7 mouse cellular contexts compared by ENCODE assay signal in the genomic region with DNA sequence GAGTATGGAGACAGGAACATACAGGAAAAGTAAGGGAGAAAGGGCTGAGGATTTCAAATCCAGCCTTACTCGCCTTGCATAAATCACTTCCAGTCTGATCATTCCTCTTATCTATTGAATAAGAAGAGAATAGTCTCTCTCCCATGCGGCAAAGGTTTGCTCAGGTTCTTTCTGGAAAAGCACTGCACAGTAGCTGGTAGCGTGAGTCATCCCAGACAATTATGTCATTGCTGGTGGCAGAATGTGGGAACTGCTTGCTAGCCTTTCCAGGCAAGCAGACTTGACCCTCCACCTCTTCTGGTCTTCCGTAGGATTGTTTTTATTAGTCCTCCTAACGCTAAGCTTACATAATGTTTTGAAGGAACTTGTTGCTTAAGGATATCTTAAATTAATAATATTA.
DNase-seq lines count a peak whose midpoint lies in the region; ATAC-seq lines count a peak whose summit lies in the region.

No protein-coding gene starts in this region.

- H3K9ac ChIP-seq in midbrain, embryonic 14.5 days (replicated peaks; ENCODE audit: low read length) = no peak overlapping the region
- H3K9ac ChIP-seq in midbrain, embryonic 16.5 days (ENCODE audit: low read depth, low read length) = no peak overlapping the region
- no peak overlapping the region for H3K9ac ChIP-seq in heart, embryonic 11.5 days (ENCODE audit: low read depth, low read length)
- no peak overlapping the region for H3K9ac ChIP-seq in neural tube, embryonic 15.5 days (replicated peaks)

- WGBS in midbrain, embryonic 14.5 days = 60% methylated on average over 5 of the region's 5 CpGs
- WGBS in midbrain, embryonic 16.5 days = 64% methylated on average over 5 of the region's 5 CpGs
- 41% methylated on average over 5 of the region's 5 CpGs for WGBS in heart, embryonic 11.5 days (ENCODE audit: insufficient replicate concordance)
- WGBS in neural tube, embryonic 15.5 days = 54% methylated on average over 5 of the region's 5 CpGs

- peaks cover 23% of the 10 kb centered on the region for H3K4me1 ChIP-seq in midbrain, embryonic 14.5 days (ENCODE audit: control insufficient read depth, insufficient read depth, low read length)
- peaks cover 11% of the 10 kb centered on the region for H3K4me1 ChIP-seq in midbrain, embryonic 16.5 days (ENCODE audit: control insufficient read depth, insufficient read depth, low read length)
- H3K4me1 ChIP-seq in heart, embryonic 11.5 days (ENCODE audit: control insufficient read depth, insufficient read depth, low read length) = peaks cover 18% of the 10 kb centered on the region
- peaks cover 15% of the 10 kb centered on the region for H3K4me1 ChIP-seq in neural tube, embryonic 15.5 days

- H3K27me3 ChIP-seq in midbrain, embryonic 14.5 days (ENCODE audit: control insufficient read depth, insufficient read depth, low read length) = no peaks in the 10 kb centered on the region
- H3K27me3 ChIP-seq in midbrain, embryonic 16.5 days (ENCODE audit: control insufficient read depth, insufficient read depth, low read depth, low read length) = no peaks in the 10 kb centered on the region
- H3K27me3 ChIP-seq in heart, embryonic 11.5 days (ENCODE audit: control insufficient read depth, insufficient read depth, low read length) = no peaks in the 10 kb centered on the region
- no peaks in the 10 kb centered on the region for H3K27me3 ChIP-seq in neural tube, embryonic 15.5 days (replicated peaks)

- no peak overlapping the region for H3K27ac ChIP-seq in midbrain, embryonic 14.5 days (replicated peaks; ENCODE audit: low read depth, low read length)
- H3K27ac ChIP-seq in midbrain, embryonic 16.5 days (ENCODE audit: low read length) = no peak overlapping the region
- H3K27ac ChIP-seq in heart, embryonic 11.5 days (ENCODE audit: low read depth, low read length) = peak overlapping the region; percentile 18; the same call in 1 of the 2 replicates
- no peak overlapping the region for H3K27ac ChIP-seq in neural tube, embryonic 15.5 days (replicated peaks)

- peak; percentile 26 for DNase-seq in midbrain, embryonic 14.5 days
- DNase-seq in cerebellum, adult 11-12 months = peak; percentile 56
- DNase-seq in kidney, postnatal 25 days = peak; percentile 22 to 55

- H3K9me3 ChIP-seq in midbrain, embryonic 14.5 days (ENCODE audit: control insufficient read depth, low read length) = no peaks in the 10 kb centered on the region
- H3K9me3 ChIP-seq in midbrain, embryonic 16.5 days (replicated peaks; ENCODE audit: control insufficient read depth, low read length, poor library complexity, severe bottlenecking) = no peaks in the 10 kb centered on the region
- H3K9me3 ChIP-seq in heart, embryonic 11.5 days (replicated peaks; ENCODE audit: control insufficient read depth, low read length) = no peaks in the 10 kb centered on the region
- no peaks in the 10 kb centered on the region for H3K9me3 ChIP-seq in neural tube, embryonic 15.5 days (replicated peaks)

- no peak for ATAC-seq in midbrain, embryonic 14.5 days (ENCODE audit: low FRiP score, low TSS enrichment)
- ATAC-seq in midbrain, embryonic 16.5 days = no peak
- ATAC-seq in heart, embryonic 11.5 days (replicated peaks; ENCODE audit: insufficient number of reproducible peaks, low FRiP score, low TSS enrichment) = no peak
- no peak for ATAC-seq in neural tube, embryonic 15.5 days (ENCODE audit: low FRiP score)
- ATAC-seq in CD4-positive, CD25-positive, alpha-beta regulatory T cell, adult 4 months = no peak

- H3K4me3 ChIP-seq in midbrain, embryonic 14.5 days (replicated peaks; ENCODE audit: low read depth, low read length) = no peak overlapping the region
- no peak overlapping the region for H3K4me3 ChIP-seq in midbrain, embryonic 16.5 days (ENCODE audit: low read depth, low read length)
- no peak overlapping the region for H3K4me3 ChIP-seq in heart, embryonic 11.5 days (ENCODE audit: low read depth, low read length)
- no peak overlapping the region for H3K4me3 ChIP-seq in neural tube, embryonic 15.5 days (replicated peaks)

- no peak overlapping the region for H3K4me2 ChIP-seq in midbrain, embryonic 14.5 days (ENCODE audit: low read length)
- H3K4me2 ChIP-seq in midbrain, embryonic 16.5 days (ENCODE audit: low read length) = no peak overlapping the region
- no peak overlapping the region for H3K4me2 ChIP-seq in heart, embryonic 11.5 days
- H3K4me2 ChIP-seq in neural tube, embryonic 15.5 days = no peak overlapping the region

- no peaks in the 10 kb centered on the region for H3K36me3 ChIP-seq in midbrain, embryonic 14.5 days (ENCODE audit: control insufficient read depth, insufficient read depth, low read length)
- H3K36me3 ChIP-seq in midbrain, embryonic 16.5 days (ENCODE audit: control insufficient read depth, insufficient read depth, low read length) = no peaks in the 10 kb centered on the region
- H3K36me3 ChIP-seq in heart, embryonic 11.5 days (ENCODE audit: control insufficient read depth, insufficient read depth, low read length) = no peaks in the 10 kb centered on the region
- no peaks in the 10 kb centered on the region for H3K36me3 ChIP-seq in neural tube, embryonic 15.5 days
